Comparison of ENCODE assay signal across 10 mouse cellular contexts in genomic region chr3:95990413-95990941, GRCm38 (mm10). TPM values are rescaled to one million over a fixed set of nuclear protein-coding genes. Genes with fewer than 3 reads are reported as not detected.
DNase-seq lines count a peak whose midpoint lies in the region; ATAC-seq and TF ChIP-seq lines count a peak whose summit lies in the region.
"Had no signal": no experiment of that assay in that cellular context is flagged by ENCODE, and none has a peak within 500 bp of the region (broad histone marks: within the 10 kb centered on the region; RNA-seq: fewer than 3 reads in every experiment).

No protein-coding gene starts in this region.

- WGBS in liver, embryonic 16.5 days (ENCODE audit: insufficient replicate concordance) = 38% methylated on average over 12 of the region's 12 CpGs
- 67% methylated on average over 12 of the region's 12 CpGs for WGBS in liver, embryonic 11.5 days
- 76% methylated on average over 12 of the region's 12 CpGs for WGBS in heart, embryonic 11.5 days (ENCODE audit: insufficient replicate concordance)
- WGBS in forebrain, embryonic 12.5 days = 89% methylated on average over 12 of the region's 12 CpGs

- TF ChIP-seq CTCF in gastrocnemius, adult 2 months (IDR thresholded peaks at IDR 0.05) = no peak

- no peak overlapping the region for H3K9ac ChIP-seq in liver, embryonic 16.5 days (ENCODE audit: low read depth, low read length)
- H3K9ac ChIP-seq in liver, embryonic 11.5 days (ENCODE audit: low read depth, low read length) = no peak overlapping the region
- no peak overlapping the region for H3K9ac ChIP-seq in heart, embryonic 11.5 days (ENCODE audit: low read depth, low read length)
- H3K9ac ChIP-seq in forebrain, embryonic 12.5 days = no peak overlapping the region

- ATAC-seq in liver, embryonic 16.5 days (ENCODE audit: low read depth) = no peak
- ATAC-seq in liver, embryonic 11.5 days (replicated peaks; ENCODE audit: low FRiP score) = no peak
- no peak for ATAC-seq in heart, embryonic 11.5 days (replicated peaks; ENCODE audit: insufficient number of reproducible peaks, low FRiP score, low TSS enrichment)
- peak; percentile 20; the same call in 1 of the 2 replicates for ATAC-seq in neutrophil, adult 5-6 weeks (ENCODE audit: extremely low read depth, insufficient number of reproducible peaks, low FRiP score, poor library complexity, severe bottlenecking)
- ATAC-seq in forebrain, embryonic 12.5 days (ENCODE audit: low FRiP score) = no peak

- intact Hi-C loops in gastrocnemius, adult 2 months (cut with DNase I) = no loop called here
- intact Hi-C loops in left cerebral cortex, postnatal 14 days (cut with DNase I) = no loop called here

- H3K27me3 ChIP-seq in liver, embryonic 16.5 days (ENCODE audit: control insufficient read depth, insufficient read depth, low read depth, low read length) = peaks cover 17% of the 10 kb centered on the region
- H3K27me3 ChIP-seq in liver, embryonic 11.5 days (replicated peaks; ENCODE audit: control insufficient read depth, insufficient read depth, low read length) = no peaks in the 10 kb centered on the region; the same call in 1 of the 2 replicates
- no peaks in the 10 kb centered on the region for H3K27me3 ChIP-seq in heart, embryonic 11.5 days (ENCODE audit: control insufficient read depth, insufficient read depth, low read length)
- no peaks in the 10 kb centered on the region for H3K27me3 ChIP-seq in forebrain, embryonic 12.5 days

- peak overlapping the region; percentile 89 for H3K27ac ChIP-seq in gastrocnemius, adult 2 months
- H3K27ac ChIP-seq in liver, embryonic 16.5 days (ENCODE audit: low read length) = peak overlapping the region; percentile 27; the same call in 1 of the 2 replicates
- H3K27ac ChIP-seq in liver, embryonic 11.5 days (ENCODE audit: low read depth, low read length) = no peak overlapping the region
- peak overlapping the region; percentile 38; the same call in 1 of the 2 replicates for H3K27ac ChIP-seq in heart, embryonic 11.5 days (ENCODE audit: low read depth, low read length)
- H3K27ac ChIP-seq in forebrain, embryonic 12.5 days = no peak overlapping the region

- no peak overlapping the region for H3K4me2 ChIP-seq in liver, embryonic 16.5 days (ENCODE audit: low read depth, low read length)
- no peak overlapping the region for H3K4me2 ChIP-seq in liver, embryonic 11.5 days
- no peak overlapping the region for H3K4me2 ChIP-seq in heart, embryonic 11.5 days
- no peak overlapping the region for H3K4me2 ChIP-seq in forebrain, embryonic 12.5 days

- DNase-seq in gastrocnemius, adult 2 months = no peak
- DNase-seq in gastrocnemius, postnatal 4 days (ENCODE audit: low spot score in 2 of 2) = no peak
- no peak for DNase-seq in liver, embryonic 11.5 days (ENCODE audit: low spot score)
- DNase-seq in left cerebral cortex, postnatal 14 days (ENCODE audit: low spot score in 2 of 2) = no peak
- DNase-seq: kidney, adult 11 months; right cerebral cortex, postnatal 4 days had no signal

- peaks cover 15% of the 10 kb centered on the region; the same call in 1 of the 2 replicates for H3K4me1 ChIP-seq in liver, embryonic 16.5 days (ENCODE audit: control insufficient read depth, low read depth, low read length)
- peaks cover 39% of the 10 kb centered on the region for H3K4me1 ChIP-seq in liver, embryonic 11.5 days (replicated peaks; ENCODE audit: control insufficient read depth, insufficient read depth, low read length)
- peaks cover 64% of the 10 kb centered on the region for H3K4me1 ChIP-seq in heart, embryonic 11.5 days (ENCODE audit: control insufficient read depth, insufficient read depth, low read length)
- peaks cover 56% of the 10 kb centered on the region for H3K4me1 ChIP-seq in forebrain, embryonic 12.5 days

- no peaks in the 10 kb centered on the region for H3K9me3 ChIP-seq in liver, embryonic 16.5 days (replicated peaks; ENCODE audit: control insufficient read depth, low read length)
- H3K9me3 ChIP-seq in liver, embryonic 11.5 days (ENCODE audit: control insufficient read depth, low read length) = no peaks in the 10 kb centered on the region
- H3K9me3 ChIP-seq in heart, embryonic 11.5 days (replicated peaks; ENCODE audit: control insufficient read depth, low read length) = no peaks in the 10 kb centered on the region
- H3K9me3 ChIP-seq in forebrain, embryonic 12.5 days = no peaks in the 10 kb centered on the region

- H3K4me3 ChIP-seq in gastrocnemius, adult 2 months = no peak overlapping the region
- H3K4me3 ChIP-seq in liver, embryonic 16.5 days (ENCODE audit: low read depth, low read length) = no peak overlapping the region
- H3K4me3 ChIP-seq in liver, embryonic 11.5 days (ENCODE audit: low read depth, low read length) = no peak overlapping the region
- H3K4me3 ChIP-seq in heart, embryonic 11.5 days (ENCODE audit: low read depth, low read length) = no peak overlapping the region
- no peak overlapping the region for H3K4me3 ChIP-seq in forebrain, embryonic 12.5 days (replicated peaks)

- no peaks in the 10 kb centered on the region for H3K36me3 ChIP-seq in liver, embryonic 16.5 days (ENCODE audit: control insufficient read depth, insufficient read depth)
- H3K36me3 ChIP-seq in liver, embryonic 11.5 days (ENCODE audit: control insufficient read depth, insufficient read depth, low read length) = peaks cover 11% of the 10 kb centered on the region
- H3K36me3 ChIP-seq in heart, embryonic 11.5 days (ENCODE audit: control insufficient read depth, insufficient read depth, low read length) = peaks cover 33% of the 10 kb centered on the region
- peaks cover 61% of the 10 kb centered on the region for H3K36me3 ChIP-seq in forebrain, embryonic 12.5 days (replicated peaks)

RNA-seq across cellular contexts. Expression of gene Plekho1, which starts 5.3 kb away (rescaled TPM):
- 10 to 100 TPM; 14.2 to 19.3 TPM for total RNA-seq in gastrocnemius, adult 2 months (2021)
- total RNA-seq in gastrocnemius, postnatal 4 days (2021) = 10 to 100 TPM; 94.2 to 97.4 TPM
- 4.2 and 4.5 TPM in 2 replicates for polyA plus RNA-seq in liver, embryonic 16.5 days (2015; fragmentation: Nextera tagmentation; extraction: Ambion mirVana)
- polyA plus RNA-seq in liver, embryonic 11.5 days (2014; fragmentation: Nextera tagmentation; extraction: Ambion mirVana) = 21.6 and 22.9 TPM in 2 replicates
- 69.5 and 82.2 TPM in 2 replicates for polyA plus RNA-seq in heart, embryonic 11.5 days (2014; fragmentation: Nextera tagmentation; extraction: Ambion mirVana)
- total RNA-seq in neutrophil, adult 5-6 weeks (2017) = 153 and 166 TPM in 2 replicates
- 91.3 and 95.1 TPM in 2 replicates for polyA plus RNA-seq in forebrain, embryonic 12.5 days (2016; fragmentation: Nextera tagmentation; extraction: Ambion mirVana)
- 10 to 100 TPM; 67.5 to 69.7 TPM for total RNA-seq in left cerebral cortex, postnatal 14 days (2021)

Comparison
In these comparisons a context has a peak if more than half of its experiments do, and no peak if none do; other contexts are left out.
1. H3K27ac ChIP-seq: peak in gastrocnemius, adult 2 months (single experiment), liver, embryonic 16.5 days (single experiment) and heart, embryonic 11.5 days (single experiment); none in liver, embryonic 11.5 days (single experiment) and forebrain, embryonic 12.5 days (single experiment).